Mouse (Mus musculus): Measurements from ENCODE around the gene Ggt7.

DNA sequence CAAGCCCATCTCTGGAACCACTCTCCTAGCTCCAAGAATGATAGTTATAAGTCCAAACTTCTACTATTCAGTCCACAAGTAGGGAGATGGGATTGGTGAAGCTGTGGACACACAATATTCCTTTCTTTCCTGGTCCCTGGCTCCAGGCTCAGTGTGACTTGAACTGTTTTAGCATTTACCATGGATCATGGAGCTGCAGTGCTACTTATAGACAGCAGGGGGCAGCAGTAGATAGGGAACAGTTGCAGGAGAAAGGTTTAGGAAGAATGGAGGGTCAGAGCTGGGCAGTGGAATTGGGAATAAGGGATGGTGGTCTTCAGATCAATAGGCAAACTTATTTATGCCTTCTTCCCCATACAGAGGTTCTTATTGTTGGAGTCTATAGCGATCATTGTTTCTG lies 2.1 kb downstream of the Ggt7 start:
- TF ChIP-seq POLR2A (IDR thresholded peaks at IDR 0.05; ENCODE audit: insufficient read depth, low read length) (no peak), CTCF (IDR thresholded peaks at IDR 0.05; ENCODE audit: low read depth, low read length) (peak; percentile 42), EP300 (IDR thresholded peaks at IDR 0.05; ENCODE audit: insufficient read depth, low read depth, low read length) (no peak)
